Mouse (Mus musculus): ENCODE measurements around the gene Frem2. TPM values are rescaled to one million over a fixed set of nuclear protein-coding genes. Genes with fewer than 3 reads are reported as not detected.

Frem2 gene
- polyA plus RNA-seq, 1 experiment from 2014 or later, result 10.5 TPM

GRCm38 (mm10) chr3:53611106-53611505, 46.0 kb downstream of the Frem2 start:
- no peaks in the 10 kb centered on the region for H3K27me3 ChIP-seq
- H3K4me2 ChIP-seq, result no peak overlapping the region
- H3K27ac ChIP-seq, result no peak overlapping the region
- ATAC-seq (ENCODE audit: borderline replicate concordance, extremely low read depth, low FRiP score, low TSS enrichment), result no peak
- no peaks in the 10 kb centered on the region for H3K9me3 ChIP-seq
- H3K36me3 ChIP-seq, result no peaks in the 10 kb centered on the region
- no peaks in the 10 kb centered on the region for H3K4me1 ChIP-seq
- H3K4me3 ChIP-seq, result no peak overlapping the region
- no peak overlapping the region for H3K9ac ChIP-seq
- 66% methylated on average over 3 of the region's 3 CpGs for WGBS

DNA sequence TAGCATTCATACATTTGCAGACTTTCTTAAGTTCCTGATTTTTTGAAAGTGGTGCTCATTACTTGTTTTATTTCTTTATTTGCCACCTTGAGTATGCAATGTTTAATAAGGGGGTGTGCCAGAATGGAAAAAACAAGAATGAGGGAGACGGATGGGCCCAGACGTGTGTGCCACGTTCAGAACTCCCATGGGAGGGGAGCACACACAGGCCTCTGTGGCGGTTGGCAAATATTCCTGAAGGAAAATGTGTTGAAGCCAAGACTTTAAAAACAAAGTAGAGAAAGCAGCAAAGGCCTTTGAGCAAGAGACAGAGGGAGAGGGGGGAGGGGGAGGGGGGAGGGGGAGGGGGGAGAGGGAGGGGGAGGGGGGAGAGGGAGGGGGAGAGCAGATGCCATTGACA, 47.3 kb downstream of the Frem2 start:
- 42% methylated on average over 4 of the region's 4 CpGs for WGBS
- H3K4me2 ChIP-seq, result no peak overlapping the region
- no peak overlapping the region for H3K4me3 ChIP-seq
- H3K27ac ChIP-seq, result no peak overlapping the region
- no peaks in the 10 kb centered on the region for H3K9me3 ChIP-seq
- ATAC-seq (ENCODE audit: borderline replicate concordance, extremely low read depth, low FRiP score, low TSS enrichment), result no peak
- no peaks in the 10 kb centered on the region for H3K27me3 ChIP-seq
- 0 out of 2 replicates have a peak, but pooled peaks cover 3% of the 10 kb centered on the region for H3K36me3 ChIP-seq
- H3K9ac ChIP-seq, result no peak overlapping the region
- H3K4me1 ChIP-seq, result no peaks in the 10 kb centered on the region

DNA sequence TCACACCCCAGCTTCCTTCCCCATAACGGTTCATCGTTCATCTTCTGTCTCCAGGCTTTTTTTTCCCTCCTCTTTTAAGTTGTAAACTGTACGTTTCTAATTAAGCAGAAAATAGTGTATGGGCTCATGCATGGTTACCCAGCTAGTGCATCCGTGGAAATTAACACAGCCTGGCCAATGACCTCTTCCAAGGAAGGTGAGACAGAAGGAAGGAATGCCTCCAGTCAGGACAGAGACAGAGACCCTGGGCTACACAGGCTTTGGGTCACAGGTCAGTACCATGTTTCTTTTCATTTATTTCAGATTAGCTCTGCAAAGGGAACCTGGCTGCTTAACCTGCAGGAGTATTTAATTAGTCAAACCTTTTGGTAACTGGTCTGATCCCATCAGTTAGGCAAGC, 57.0 kb downstream of the Frem2 start:
- Histone ChIP-seq H3K36me3 (0 out of 2 replicates have a peak, but pooled peaks cover under 1% of the 10 kb centered on the region), H3K4me1 (peaks cover 16% of the 10 kb centered on the region), H3K9me3 (no peaks in the 10 kb centered on the region), H3K4me2 (no peak overlapping the region), H3K27ac (no peak overlapping the region), H3K4me3 (no peak overlapping the region), H3K9ac (no peak overlapping the region), H3K27me3 (no peaks in the 10 kb centered on the region)
- ATAC-seq (ENCODE audit: borderline replicate concordance, extremely low read depth, low FRiP score, low TSS enrichment), result no peak
- WGBS, result 41% methylated on average over 4 of the region's 4 CpGs

DNA sequence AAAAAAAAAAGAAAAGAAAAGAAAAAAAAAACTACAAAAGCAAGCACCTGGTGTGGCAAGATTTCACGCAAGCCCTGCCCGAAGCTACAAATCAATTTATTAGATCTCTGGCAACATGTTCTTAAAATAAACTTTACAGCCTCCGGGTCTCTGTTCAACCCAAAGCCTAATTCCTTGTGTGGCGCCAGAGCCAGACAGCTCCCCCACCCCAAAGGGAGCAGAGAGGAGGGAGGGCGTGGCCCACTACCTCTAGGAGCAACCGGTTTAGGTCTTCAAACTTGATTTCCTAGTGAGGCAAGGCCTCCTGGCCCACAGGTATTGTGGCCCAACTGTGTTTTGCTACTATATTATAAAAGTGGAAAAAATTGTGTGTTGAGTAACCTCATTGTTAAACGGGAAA, 57.8 kb downstream of the Frem2 start:
- peaks cover 16% of the 10 kb centered on the region for H3K4me1 ChIP-seq
- peak overlapping the region; percentile 75 for H3K27ac ChIP-seq
- H3K36me3 ChIP-seq, result no peaks in the 10 kb centered on the region
- ATAC-seq (ENCODE audit: borderline replicate concordance, extremely low read depth, low FRiP score, low TSS enrichment), result no peak
- no peak overlapping the region for H3K4me3 ChIP-seq
- H3K9me3 ChIP-seq, result no peaks in the 10 kb centered on the region
- no peak overlapping the region for H3K9ac ChIP-seq
- H3K27me3 ChIP-seq, result no peaks in the 10 kb centered on the region
- H3K4me2 ChIP-seq, result no peak overlapping the region
- 19% methylated on average over 7 of the region's 7 CpGs for WGBS

DNA sequence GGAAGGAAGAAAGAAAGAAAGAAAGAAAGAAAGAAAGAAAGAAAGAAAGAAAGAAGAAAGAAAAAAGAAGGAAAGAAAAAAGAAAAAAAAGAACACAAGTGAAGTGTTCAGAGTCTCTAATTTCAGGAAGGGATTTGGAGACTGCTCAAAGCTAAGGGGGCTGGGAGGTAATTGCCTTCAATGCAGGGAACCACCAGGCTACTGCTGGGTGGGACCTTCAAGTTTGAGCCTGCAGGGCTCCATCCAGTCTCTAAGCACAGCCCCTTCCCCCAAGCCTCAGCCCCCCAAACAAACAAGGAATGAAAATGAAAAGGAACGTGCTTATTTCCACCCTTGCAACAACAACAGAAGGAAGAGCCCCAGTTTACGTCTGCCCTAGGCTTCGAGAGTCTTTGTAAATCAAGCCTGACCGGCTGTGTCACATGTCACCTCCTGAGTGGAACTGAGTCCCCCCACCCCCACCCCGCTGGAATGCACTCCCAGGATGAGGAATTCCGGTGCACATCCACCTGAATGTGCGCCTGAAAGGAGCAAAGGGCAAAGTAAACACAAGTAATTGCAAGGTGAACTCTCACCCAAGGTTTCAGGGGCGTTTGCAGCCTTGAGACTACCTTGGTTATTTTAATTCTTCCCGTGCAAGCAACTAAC, 58.9 kb downstream of the Frem2 start:
- peak; percentile 44; the same call in 1 of the 2 replicates for ATAC-seq (ENCODE audit: borderline replicate concordance, extremely low read depth, low FRiP score, low TSS enrichment)
- H3K36me3 ChIP-seq, result no peaks in the 10 kb centered on the region
- 4% methylated on average over 9 of the region's 9 CpGs for WGBS
- H3K4me3 ChIP-seq, result no peak overlapping the region
- H3K4me1 ChIP-seq, result peaks cover 16% of the 10 kb centered on the region
- H3K4me2 ChIP-seq, result peak overlapping the region; percentile 25; the same call in 1 of the 2 replicates
- H3K27ac ChIP-seq, result peak overlapping the region; percentile 75
- no peaks in the 10 kb centered on the region for H3K9me3 ChIP-seq
- H3K9ac ChIP-seq, result no peak overlapping the region
- no peaks in the 10 kb centered on the region for H3K27me3 ChIP-seq

GRCm38 (mm10) chr3:53594471-53594870, 62.7 kb downstream of the Frem2 start:
- H3K4me1 ChIP-seq, result peaks cover 24% of the 10 kb centered on the region
- no peak overlapping the region for H3K4me2 ChIP-seq
- no peak overlapping the region for H3K4me3 ChIP-seq
- H3K36me3 ChIP-seq, result no peaks in the 10 kb centered on the region
- ATAC-seq (ENCODE audit: borderline replicate concordance, extremely low read depth, low FRiP score, low TSS enrichment), result no peak
- H3K27ac ChIP-seq, result no peak overlapping the region
- 55% methylated on average over 4 of the region's 4 CpGs for WGBS
- no peaks in the 10 kb centered on the region for H3K9me3 ChIP-seq
- no peak overlapping the region for H3K9ac ChIP-seq
- H3K27me3 ChIP-seq, result no peaks in the 10 kb centered on the region

GRCm38 (mm10) chr3:53593718-53594117, 63.4 kb downstream of the Frem2 start:
- Histone ChIP-seq H3K4me3 (no peak overlapping the region), H3K4me1 (peaks cover 17% of the 10 kb centered on the region), H3K27ac (no peak overlapping the region), H3K27me3 (no peaks in the 10 kb centered on the region), H3K9me3 (no peaks in the 10 kb centered on the region), H3K9ac (no peak overlapping the region), H3K36me3 (no peaks in the 10 kb centered on the region), H3K4me2 (no peak overlapping the region)
- no peak for ATAC-seq (ENCODE audit: borderline replicate concordance, extremely low read depth, low FRiP score, low TSS enrichment)
- 26% methylated on average over 3 of the region's 3 CpGs for WGBS

GRCm38 (mm10) chr3:53592036-53592435, 65.1 kb downstream of the Frem2 start:
- no peak overlapping the region for H3K4me3 ChIP-seq
- ATAC-seq (ENCODE audit: borderline replicate concordance, extremely low read depth, low FRiP score, low TSS enrichment), result no peak
- WGBS, result 90% methylated on average over 7 of the region's 7 CpGs
- peaks cover 8% of the 10 kb centered on the region; the same call in 1 of the 2 replicates for H3K4me1 ChIP-seq
- H3K9ac ChIP-seq, result no peak overlapping the region
- no peaks in the 10 kb centered on the region for H3K27me3 ChIP-seq
- no peak overlapping the region for H3K27ac ChIP-seq
- no peaks in the 10 kb centered on the region for H3K9me3 ChIP-seq
- no peaks in the 10 kb centered on the region for H3K36me3 ChIP-seq
- no peak overlapping the region for H3K4me2 ChIP-seq

DNA sequence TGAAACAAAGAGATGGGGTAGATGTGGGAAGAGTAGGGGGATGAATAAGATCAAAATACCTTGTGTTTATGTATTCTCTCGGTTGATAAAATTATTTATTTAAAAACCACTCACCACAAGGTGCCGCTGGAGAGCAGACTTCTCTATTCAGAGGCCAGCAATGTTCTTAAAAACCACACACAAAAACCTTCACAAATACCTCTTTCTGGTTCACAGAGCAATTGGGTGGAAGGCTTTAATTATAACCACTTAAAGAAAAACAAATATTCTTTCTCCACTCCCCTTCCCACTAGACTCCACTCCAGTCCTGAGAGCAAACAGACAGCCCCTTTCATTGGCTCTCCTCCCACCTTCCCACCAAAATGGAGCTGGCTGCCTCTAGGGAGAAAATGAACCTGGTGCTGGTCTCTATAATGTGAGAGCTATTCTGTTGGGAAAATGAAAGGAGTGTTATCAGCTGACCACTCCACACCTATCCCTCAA, 67.0 kb downstream of the Frem2 start:
- H3K27me3 ChIP-seq, result no peaks in the 10 kb centered on the region
- H3K9ac ChIP-seq, result no peak overlapping the region
- peak overlapping the region; percentile 82 for H3K27ac ChIP-seq
- 1% methylated on average over 2 of the region's 2 CpGs for WGBS
- no peaks in the 10 kb centered on the region for H3K36me3 ChIP-seq
- no peaks in the 10 kb centered on the region for H3K9me3 ChIP-seq
- H3K4me1 ChIP-seq, result peaks cover 8% of the 10 kb centered on the region; the same call in 1 of the 2 replicates
- peak; percentile 89 for ATAC-seq (ENCODE audit: borderline replicate concordance, extremely low read depth, low FRiP score, low TSS enrichment)
- H3K4me2 ChIP-seq, result peak overlapping the region; percentile 25; the same call in 1 of the 2 replicates
- H3K4me3 ChIP-seq, result no peak overlapping the region

DNA sequence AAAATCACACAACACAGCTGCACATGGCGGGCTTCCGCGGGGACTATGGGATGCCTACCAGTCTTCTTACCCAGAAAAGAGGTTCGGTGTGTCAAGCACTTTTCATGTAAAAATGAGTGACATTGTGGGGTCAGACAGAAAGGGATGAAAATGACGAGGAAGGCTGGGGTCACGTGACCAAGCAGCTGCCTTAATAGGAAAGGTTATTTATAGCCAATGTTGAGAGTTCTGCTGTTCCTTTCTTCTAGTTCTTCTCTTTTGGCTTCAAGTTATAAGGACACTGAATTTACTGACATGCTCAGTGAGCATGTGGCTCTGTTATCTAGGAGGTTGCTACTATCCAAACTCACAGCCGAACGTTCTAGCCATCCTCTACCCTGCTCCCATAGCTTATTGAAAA, 73.9 kb downstream of the Frem2 start:
- Histone ChIP-seq H3K27me3 (no peaks in the 10 kb centered on the region), H3K4me3 (no peak overlapping the region), H3K9me3 (no peaks in the 10 kb centered on the region), H3K27ac (no peak overlapping the region), H3K4me2 (no peak overlapping the region), H3K9ac (no peak overlapping the region), H3K36me3 (no peaks in the 10 kb centered on the region), H3K4me1 (0 out of 2 replicates have a peak, but pooled peaks cover 5% of the 10 kb centered on the region)
- 83% methylated on average over 8 of the region's 8 CpGs for WGBS
- no peak for ATAC-seq (ENCODE audit: borderline replicate concordance, extremely low read depth, low FRiP score, low TSS enrichment)

DNA sequence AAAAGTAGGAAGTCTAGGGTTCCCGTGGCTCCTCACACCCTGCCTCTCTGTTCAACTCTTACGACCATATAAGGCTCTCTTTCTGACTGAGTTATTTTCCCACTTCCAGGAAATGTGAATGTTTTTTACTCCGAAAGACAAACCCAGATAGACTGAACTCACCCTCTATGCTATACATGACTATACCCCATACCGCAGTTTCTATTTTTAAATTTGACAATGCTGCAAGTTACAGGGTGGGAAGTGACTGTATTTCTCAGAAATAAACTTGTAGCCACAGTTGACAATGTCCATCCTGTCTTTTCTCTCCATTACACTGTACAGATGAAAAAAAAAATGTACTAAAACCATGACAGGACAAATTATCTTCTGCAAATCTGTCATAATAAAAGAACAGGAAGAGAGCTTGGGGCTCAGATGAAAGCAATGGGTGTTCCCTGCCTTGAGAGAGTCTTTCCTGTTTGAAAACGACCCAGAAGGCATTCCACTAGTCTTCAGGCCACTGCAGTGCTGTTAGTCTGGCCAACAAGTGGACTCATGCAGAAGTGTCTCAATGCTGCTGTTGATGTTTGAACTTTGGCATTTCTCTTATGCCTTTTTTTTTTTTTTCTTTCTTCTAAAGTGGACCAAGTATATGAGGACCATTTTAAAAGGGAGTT, 76.4 kb downstream of the Frem2 start:
- no peaks in the 10 kb centered on the region for H3K9me3 ChIP-seq
- no peak overlapping the region for H3K4me2 ChIP-seq
- 0 out of 2 replicates have a peak, but pooled peaks cover 5% of the 10 kb centered on the region for H3K4me1 ChIP-seq
- no peak overlapping the region for H3K4me3 ChIP-seq
- no peaks in the 10 kb centered on the region for H3K27me3 ChIP-seq
- WGBS, result 36% methylated on average over 5 of the region's 5 CpGs
- no peak for ATAC-seq (ENCODE audit: borderline replicate concordance, extremely low read depth, low FRiP score, low TSS enrichment)
- H3K27ac ChIP-seq, result peak overlapping the region; percentile 49; the same call in 1 of the 2 replicates
- H3K36me3 ChIP-seq, result no peaks in the 10 kb centered on the region
- H3K9ac ChIP-seq, result no peak overlapping the region

- 0 out of 2 replicates have a peak, but pooled peaks cover 5% of the 10 kb centered on the region for H3K4me1 ChIP-seq
- no peaks in the 10 kb centered on the region for H3K27me3 ChIP-seq
- no peak for ATAC-seq (ENCODE audit: borderline replicate concordance, extremely low read depth, low FRiP score, low TSS enrichment)
- H3K4me2 ChIP-seq, result no peak overlapping the region
- 57% methylated on average over 10 of the region's 10 CpGs for WGBS
- H3K27ac ChIP-seq, result no peak overlapping the region
- no peak overlapping the region for H3K9ac ChIP-seq
- no peaks in the 10 kb centered on the region for H3K36me3 ChIP-seq
- no peaks in the 10 kb centered on the region for H3K9me3 ChIP-seq
- H3K4me3 ChIP-seq, result no peak overlapping the region
These were observed 77.9 kb downstream of the Frem2 start for GRCm38 (mm10) chr3:53579121-53579704.
